Mouse (Mus musculus): ENCODE measurements around the gene Nfyb. TPM values are rescaled to one million over a fixed set of nuclear protein-coding genes. Genes with fewer than 3 reads are reported as not detected.

Gene Nfyb
- 54.6 and 60.5 TPM in 2 replicates for polyA plus RNA-seq (2012; rRNA removed)

GRCm38 (mm10) chr10:82763840-82764631 lies at the start of gene Nfyb:
Gene Nfyb (minus strand): TSS chr10:82764144.
- Histone ChIP-seq H3K27ac (ENCODE audit: insufficient read depth, low read length) (peak within 1 kb of the TSS; percentile 94), H3K4me3 (ENCODE audit: insufficient read depth, low read length) (peak within 1 kb of the TSS; percentile 94), H3K4me1 (ENCODE audit: control insufficient read depth, insufficient read depth, low read length) (peaks cover 7% of the 10 kb centered on the region)
- TF ChIP-seq CTCF (IDR thresholded peaks at IDR 0.05; ENCODE audit: extremely low read depth, insufficient read depth, low read length) (no peak), POLR2A (IDR thresholded peaks at IDR 0.05; ENCODE audit: extremely low read depth, insufficient read depth, low read length) (peak; percentile 94)

- H3K27ac ChIP-seq (ENCODE audit: insufficient read depth, low read length), result no peak overlapping the region
Observed at GRCm38 (mm10) chr10:82811855-82812431, 48.0 kb upstream of the Nfyb start.

GRCm38 (mm10) chr10:82809352-82809751 lies 45.4 kb upstream of the Nfyb start:
- TF ChIP-seq POLR2A (IDR thresholded peaks at IDR 0.05; ENCODE audit: extremely low read depth, insufficient read depth, low read length), result no peak
- Histone ChIP-seq H3K27ac (ENCODE audit: insufficient read depth, low read length) (no peak overlapping the region), H3K4me1 (ENCODE audit: control insufficient read depth, insufficient read depth, low read length) (no peaks in the 10 kb centered on the region; the same call in 1 of the 2 replicates), H3K4me3 (ENCODE audit: insufficient read depth, low read length) (no peak overlapping the region)

More at GRCm38 (mm10) chr10:82811855-82812431, 48.0 kb upstream of the Nfyb start:
- TF ChIP-seq POLR2A (IDR thresholded peaks at IDR 0.05; ENCODE audit: extremely low read depth, insufficient read depth, low read length) (no peak), CTCF (IDR thresholded peaks at IDR 0.05; ENCODE audit: extremely low read depth, insufficient read depth, low read length) (peak; percentile 38; the same call in 1 of the 2 replicates)
- Histone ChIP-seq H3K4me3 (ENCODE audit: insufficient read depth, low read length) (peak overlapping the region; percentile 56), H3K4me1 (ENCODE audit: control insufficient read depth, insufficient read depth, low read length) (no peaks in the 10 kb centered on the region; the same call in 1 of the 2 replicates)

GRCm38 (mm10) chr10:82808891-82809290 lies 44.9 kb upstream of the Nfyb start:
- Histone ChIP-seq H3K27ac (ENCODE audit: insufficient read depth, low read length) (no peak overlapping the region), H3K4me1 (ENCODE audit: control insufficient read depth, insufficient read depth, low read length) (no peaks in the 10 kb centered on the region), H3K4me3 (ENCODE audit: insufficient read depth, low read length) (no peak overlapping the region)
- TF ChIP-seq CTCF (IDR thresholded peaks at IDR 0.05; ENCODE audit: extremely low read depth, insufficient read depth, low read length) (no peak), POLR2A (IDR thresholded peaks at IDR 0.05; ENCODE audit: extremely low read depth, insufficient read depth, low read length) (no peak)

DNA sequence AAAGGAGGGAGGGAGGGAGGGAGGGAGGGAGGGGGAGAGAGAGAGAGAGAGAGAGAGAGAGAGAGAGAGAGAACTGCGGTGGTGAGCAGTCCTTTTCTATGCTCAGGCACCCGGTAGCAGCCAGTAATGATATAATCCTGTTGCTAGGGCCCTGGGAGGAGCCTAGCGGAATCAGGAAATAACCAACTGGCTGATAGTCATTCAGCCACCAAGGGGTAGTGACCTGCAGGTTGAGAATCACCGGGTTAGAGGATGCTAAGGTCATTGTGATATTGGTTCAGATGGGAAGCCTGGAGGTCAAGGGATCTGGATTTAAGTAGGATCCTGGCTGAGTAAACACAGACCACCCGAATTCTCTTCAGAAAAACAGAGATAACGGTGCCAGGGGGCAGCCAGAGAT lies 44.2 kb upstream of the Nfyb start:
- Histone ChIP-seq H3K4me3 (ENCODE audit: insufficient read depth, low read length) (no peak overlapping the region), H3K27ac (ENCODE audit: insufficient read depth, low read length) (no peak overlapping the region), H3K4me1 (ENCODE audit: control insufficient read depth, insufficient read depth, low read length) (no peaks in the 10 kb centered on the region)
- no peak for TF ChIP-seq POLR2A (IDR thresholded peaks at IDR 0.05; ENCODE audit: extremely low read depth, insufficient read depth, low read length)

DNA sequence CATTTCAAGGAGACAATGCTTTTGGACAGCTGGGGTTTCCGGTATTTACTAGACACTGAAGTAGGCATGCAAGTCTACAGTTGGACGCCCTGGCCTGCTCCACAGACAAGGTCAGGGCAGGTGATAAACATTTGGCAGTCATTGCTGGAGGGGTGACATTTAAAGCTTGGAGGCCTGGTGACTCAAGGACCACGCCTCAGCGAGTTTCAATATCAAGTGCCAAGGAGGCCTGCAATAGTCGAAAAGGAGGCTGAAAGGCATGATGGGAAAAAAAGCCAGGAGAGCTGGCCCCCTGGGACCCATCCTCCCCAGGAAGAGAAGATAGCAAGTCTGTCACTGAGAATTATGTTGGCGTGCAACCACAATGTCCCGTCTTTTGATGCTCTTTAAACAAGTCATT lies 43.3 kb upstream of the Nfyb start:
- H3K4me1 ChIP-seq (ENCODE audit: control insufficient read depth, insufficient read depth, low read length), result no peaks in the 10 kb centered on the region
- H3K27ac ChIP-seq (ENCODE audit: insufficient read depth, low read length), result no peak overlapping the region
- no peak overlapping the region for H3K4me3 ChIP-seq (ENCODE audit: insufficient read depth, low read length)
- TF ChIP-seq CTCF (IDR thresholded peaks at IDR 0.05; ENCODE audit: extremely low read depth, insufficient read depth, low read length), result no peak
- no peak for TF ChIP-seq POLR2A (IDR thresholded peaks at IDR 0.05; ENCODE audit: extremely low read depth, insufficient read depth, low read length)

GRCm38 (mm10) chr10:82806414-82806813 lies 42.5 kb upstream of the Nfyb start:
- Histone ChIP-seq H3K4me1 (ENCODE audit: control insufficient read depth, insufficient read depth, low read length) (no peaks in the 10 kb centered on the region), H3K4me3 (ENCODE audit: insufficient read depth, low read length) (no peak overlapping the region)

DNA sequence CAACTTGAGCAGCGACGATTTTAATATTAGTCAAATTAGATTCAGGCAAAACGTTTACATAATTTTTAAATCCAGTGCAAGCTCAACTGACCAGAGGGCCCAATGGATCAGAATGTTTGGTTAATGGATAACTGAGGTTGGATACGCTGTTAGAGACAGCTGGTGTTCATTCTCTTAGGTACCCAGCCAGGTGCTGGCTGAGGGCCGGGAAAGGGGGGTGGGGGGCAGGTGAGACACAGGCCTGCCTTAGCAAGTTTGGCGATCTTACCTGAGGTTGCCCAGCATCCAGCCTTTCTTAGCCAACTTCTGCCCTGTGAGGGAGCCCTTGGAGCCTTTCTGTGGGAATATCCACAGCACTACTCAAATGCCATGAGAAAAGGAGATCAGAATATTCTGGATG lies 41.2 kb upstream of the Nfyb start:
- Histone ChIP-seq H3K27ac (ENCODE audit: insufficient read depth, low read length) (no peak overlapping the region), H3K4me1 (ENCODE audit: control insufficient read depth, insufficient read depth, low read length) (no peaks in the 10 kb centered on the region), H3K4me3 (ENCODE audit: insufficient read depth, low read length) (no peak overlapping the region)
- TF ChIP-seq CTCF (IDR thresholded peaks at IDR 0.05; ENCODE audit: extremely low read depth, insufficient read depth, low read length) (no peak), POLR2A (IDR thresholded peaks at IDR 0.05; ENCODE audit: extremely low read depth, insufficient read depth, low read length) (no peak)

More at GRCm38 (mm10) chr10:82806414-82806813, 42.5 kb upstream of the Nfyb start:
- no peak for TF ChIP-seq CTCF (IDR thresholded peaks at IDR 0.05; ENCODE audit: extremely low read depth, insufficient read depth, low read length)
- no peak for TF ChIP-seq POLR2A (IDR thresholded peaks at IDR 0.05; ENCODE audit: extremely low read depth, insufficient read depth, low read length)
- no peak overlapping the region for H3K27ac ChIP-seq (ENCODE audit: insufficient read depth, low read length)

- H3K4me1 ChIP-seq (ENCODE audit: control insufficient read depth, insufficient read depth, low read length), result no peaks in the 10 kb centered on the region
- no peak overlapping the region for H3K4me3 ChIP-seq (ENCODE audit: insufficient read depth, low read length)
- H3K27ac ChIP-seq (ENCODE audit: insufficient read depth, low read length), result no peak overlapping the region
- TF ChIP-seq CTCF (IDR thresholded peaks at IDR 0.05; ENCODE audit: extremely low read depth, insufficient read depth, low read length), result no peak
- no peak for TF ChIP-seq POLR2A (IDR thresholded peaks at IDR 0.05; ENCODE audit: extremely low read depth, insufficient read depth, low read length)
Observed at GRCm38 (mm10) chr10:82804396-82804795, 40.5 kb upstream of the Nfyb start.

- no peak overlapping the region for H3K4me3 ChIP-seq (ENCODE audit: insufficient read depth, low read length)
- H3K4me1 ChIP-seq (ENCODE audit: control insufficient read depth, insufficient read depth, low read length), result no peaks in the 10 kb centered on the region
- TF ChIP-seq CTCF (IDR thresholded peaks at IDR 0.05; ENCODE audit: extremely low read depth, insufficient read depth, low read length), result no peak
- no peak for TF ChIP-seq POLR2A (IDR thresholded peaks at IDR 0.05; ENCODE audit: extremely low read depth, insufficient read depth, low read length)
- H3K27ac ChIP-seq (ENCODE audit: insufficient read depth, low read length), result no peak overlapping the region
Observed at GRCm38 (mm10) chr10:82800094-82800493, 36.1 kb upstream of the Nfyb start.
